7 mouse cellular contexts compared by ENCODE assay signal in the genomic region with DNA sequence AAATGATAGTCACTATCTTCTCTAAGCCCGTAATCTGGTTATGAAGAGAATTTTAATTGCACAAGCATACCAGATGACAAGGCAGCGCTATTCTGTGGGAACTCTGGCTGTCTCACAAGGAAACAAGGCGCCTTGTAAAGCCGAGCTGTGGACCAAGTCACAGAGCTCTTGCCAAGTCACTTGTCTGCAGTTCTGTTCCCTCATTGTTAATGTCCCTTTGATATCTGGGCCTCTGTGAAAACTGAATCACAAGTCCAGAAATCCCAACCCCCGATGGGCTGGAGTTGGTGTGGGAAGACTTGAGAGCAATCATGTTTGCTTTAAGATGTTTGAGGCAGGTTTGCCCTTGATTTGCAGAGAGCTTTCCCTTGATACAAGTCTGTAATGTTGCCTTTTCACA. TPM values are rescaled to one million over a fixed set of nuclear protein-coding genes. Genes with fewer than 3 reads are reported as not detected.
DNase-seq lines count a peak whose midpoint lies in the region; ATAC-seq and TF ChIP-seq lines count a peak whose summit lies in the region.

No protein-coding gene starts in this region.

- TF ChIP-seq CTCF in forebrain, postnatal 0 days (IDR thresholded peaks at IDR 0.05; ENCODE audit: low read depth), result no peak
- no peak for TF ChIP-seq CTCF in midbrain, postnatal 0 days (IDR thresholded peaks at IDR 0.05)

- no peaks in the 10 kb centered on the region for H3K27me3 ChIP-seq in heart, embryonic 13.5 days (replicated peaks)
- H3K27me3 ChIP-seq in forebrain, postnatal 0 days (ENCODE audit: insufficient read depth, low read length), result no peaks in the 10 kb centered on the region
- no peaks in the 10 kb centered on the region for H3K27me3 ChIP-seq in midbrain, postnatal 0 days (ENCODE audit: insufficient read depth, low read length)

- no peak overlapping the region for H3K4me3 ChIP-seq in heart, embryonic 13.5 days
- no peak overlapping the region for H3K4me3 ChIP-seq in forebrain, postnatal 0 days (ENCODE audit: low read depth, low read length)
- no peak overlapping the region for H3K4me3 ChIP-seq in midbrain, postnatal 0 days (ENCODE audit: low read depth, low read length)

- peaks cover 43% of the 10 kb centered on the region for H3K4me1 ChIP-seq in heart, embryonic 13.5 days
- no peaks in the 10 kb centered on the region for H3K4me1 ChIP-seq in forebrain, postnatal 0 days (ENCODE audit: insufficient read depth)
- H3K4me1 ChIP-seq in midbrain, postnatal 0 days (ENCODE audit: insufficient read depth, low read length), result no peaks in the 10 kb centered on the region

- DNase-seq in heart, postnatal 4 days, result no peak
- peak; percentile 27 for DNase-seq in left cerebral cortex, postnatal 4 days
- no peak for DNase-seq in left cerebral cortex, adult 9 months (ENCODE audit: low spot score in 2 of 2)
- DNase-seq in forebrain, postnatal 0 days, result peak; percentile 60
- peak; percentile 74 for DNase-seq in midbrain, postnatal 0 days (ENCODE audit: low spot score)
- DNase-seq in embryo, embryonic 10.5 days (ENCODE audit: low spot score), result no peak

- no peak overlapping the region for H3K4me2 ChIP-seq in heart, embryonic 13.5 days
- no peak overlapping the region for H3K4me2 ChIP-seq in forebrain, postnatal 0 days (ENCODE audit: low read depth)
- no peak overlapping the region for H3K4me2 ChIP-seq in midbrain, postnatal 0 days (ENCODE audit: low read depth, low read length, poor library complexity, severe bottlenecking)

- no peak overlapping the region for H3K9ac ChIP-seq in heart, embryonic 13.5 days
- no peak overlapping the region for H3K9ac ChIP-seq in forebrain, postnatal 0 days
- H3K9ac ChIP-seq in midbrain, postnatal 0 days (replicated peaks; ENCODE audit: low read length, poor library complexity, severe bottlenecking), result no peak overlapping the region

- WGBS in heart, embryonic 13.5 days, result 38% methylated on average over 5 of the region's 5 CpGs
- 41% methylated on average over 5 of the region's 5 CpGs for WGBS in forebrain, postnatal 0 days
- 53% methylated on average over 5 of the region's 5 CpGs for WGBS in midbrain, postnatal 0 days

- H3K36me3 ChIP-seq in heart, embryonic 13.5 days, result no peaks in the 10 kb centered on the region
- H3K36me3 ChIP-seq in forebrain, postnatal 0 days (ENCODE audit: insufficient read depth), result no peaks in the 10 kb centered on the region
- no peaks in the 10 kb centered on the region for H3K36me3 ChIP-seq in midbrain, postnatal 0 days (ENCODE audit: insufficient read depth, low read length)

- no peaks in the 10 kb centered on the region for H3K9me3 ChIP-seq in heart, embryonic 13.5 days
- no peaks in the 10 kb centered on the region for H3K9me3 ChIP-seq in forebrain, postnatal 0 days (ENCODE audit: low read length)
- H3K9me3 ChIP-seq in midbrain, postnatal 0 days (ENCODE audit: low read length), result no peaks in the 10 kb centered on the region

- no peak for ATAC-seq in heart, embryonic 13.5 days (ENCODE audit: extremely low read depth, insufficient number of reproducible peaks, low FRiP score, low TSS enrichment)
- peak; percentile 77 for ATAC-seq in forebrain, postnatal 0 days
- ATAC-seq in midbrain, postnatal 0 days (ENCODE audit: low FRiP score), result peak; percentile 21; the same call in 1 of the 2 replicates

- intact Hi-C loops in left cerebral cortex, postnatal 4 days (cut with DNase I), result no loop called here

- peak overlapping the region; percentile 79 for H3K27ac ChIP-seq in heart, embryonic 13.5 days (replicated peaks)
- peak overlapping the region; percentile 45; the same call in 1 of the 2 replicates for H3K27ac ChIP-seq in forebrain, postnatal 0 days (ENCODE audit: low read depth, low read length)
- H3K27ac ChIP-seq in midbrain, postnatal 0 days (ENCODE audit: low read depth, low read length), result no peak overlapping the region

RNA-seq across cellular contexts. Expression of a gene that starts 13.4 kb away (rescaled TPM):
- 22.4 and 27.0 TPM in 2 replicates for polyA plus RNA-seq in heart, embryonic 13.5 days (2015; fragmentation: Nextera tagmentation; extraction: Ambion mirVana)
- 10 to 100 TPM; 25.1 to 25.4 TPM for total RNA-seq in heart, postnatal 4 days (2021)
- total RNA-seq in left cerebral cortex, postnatal 4 days (2021), result 10 to 100 TPM; 19.8 to 24.3 TPM
- total RNA-seq in forebrain, postnatal 0 days (2014; rRNA removed), result 17.5 and 21.5 TPM in 2 replicates
- polyA plus RNA-seq in forebrain, postnatal 0 days (2015; fragmentation: Nextera tagmentation; extraction: Ambion mirVana), result 16.1 and 22.3 TPM in 2 replicates
- total RNA-seq in midbrain, postnatal 0 days (2014; rRNA removed), result 12.1 and 16.7 TPM in 2 replicates
- polyA plus RNA-seq in midbrain, postnatal 0 days (2015; fragmentation: Nextera tagmentation; extraction: Ambion mirVana), result 22.5 and 23.0 TPM in 2 replicates

RNA-seq across cellular contexts. Expression of a gene that starts 16.8 kb away (rescaled TPM):
- 21.4 and 22.7 TPM in 2 replicates for polyA plus RNA-seq in heart, embryonic 13.5 days (2015; fragmentation: Nextera tagmentation; extraction: Ambion mirVana)
- 1 to 10 TPM; 6.5 to 7.2 TPM for total RNA-seq in heart, postnatal 4 days (2021)
- total RNA-seq in left cerebral cortex, postnatal 4 days (2021), result 10 to 100 TPM; 21.5 to 24.4 TPM
- total RNA-seq in forebrain, postnatal 0 days (2014; rRNA removed), result 37.7 and 37.9 TPM in 2 replicates
- 32.1 and 33.2 TPM in 2 replicates for polyA plus RNA-seq in forebrain, postnatal 0 days (2015; fragmentation: Nextera tagmentation; extraction: Ambion mirVana)
- 17.6 and 18.5 TPM in 2 replicates for total RNA-seq in midbrain, postnatal 0 days (2014; rRNA removed)
- 25.8 and 27.5 TPM in 2 replicates for polyA plus RNA-seq in midbrain, postnatal 0 days (2015; fragmentation: Nextera tagmentation; extraction: Ambion mirVana)

RNA-seq across cellular contexts. Expression of a gene that starts 45.3 kb away (rescaled TPM):
- polyA plus RNA-seq in heart, embryonic 13.5 days (2015; fragmentation: Nextera tagmentation; extraction: Ambion mirVana), result 8.7 and 9.5 TPM in 2 replicates
- 1 to 10 TPM; 7.3 to 7.6 TPM for total RNA-seq in heart, postnatal 4 days (2021)
- total RNA-seq in left cerebral cortex, postnatal 4 days (2021), result 10 to 100 TPM; 21.2 to 22.3 TPM
- 20.1 and 21.2 TPM in 2 replicates for total RNA-seq in forebrain, postnatal 0 days (2014; rRNA removed)
- 24.2 and 28.1 TPM in 2 replicates for polyA plus RNA-seq in forebrain, postnatal 0 days (2015; fragmentation: Nextera tagmentation; extraction: Ambion mirVana)
- 12.6 and 20.9 TPM in 2 replicates for total RNA-seq in midbrain, postnatal 0 days (2014; rRNA removed)
- 27.2 and 29.0 TPM in 2 replicates for polyA plus RNA-seq in midbrain, postnatal 0 days (2015; fragmentation: Nextera tagmentation; extraction: Ambion mirVana)

Comparison
In these comparisons a context has a peak if more than half of its experiments do, and no peak if none do; other contexts are left out.
1. DNase-seq: peak in left cerebral cortex, postnatal 4 days (single experiment), forebrain, postnatal 0 days (single experiment) and midbrain, postnatal 0 days (single experiment); none in heart, postnatal 4 days (single experiment), left cerebral cortex, adult 9 months (0 of 2) and embryo, embryonic 10.5 days (single experiment).